Mouse (Mus musculus) layer of hippocampus, adult 8-10 months (tissue): Measurements from ENCODE around the gene Olfr344. TPM values are rescaled to one million over a fixed set of nuclear protein-coding genes. Genes with fewer than 3 reads are reported as not detected.

Source experiments
- DNase-seq, 2 experiments: peaks; one replicate each; pipeline ENCODE4 v3.0.0; 2022; ENCODE audit warnings: low spot score in 2 of 2
- total RNA-seq, 4 experiments: library from RNA; stranded (reverse); gene quantifications; 2 replicates each; pipeline ENCODE4 v1.2.4; 2022

Olfr344 gene
- total RNA-seq: under 1 TPM in 2 of 4 experiments, not detected in 2; 0.06 to 0.07 TPM

- DNase-seq: no peak
These were observed at the start of gene Olfr344 for GRCm38 (mm10) chr2:36566362-36566761. TSS of gene Olfr344 (plus strand) at chr2:36566662.

- DNase-seq: no peak
These were observed 41.8 kb upstream of the Olfr344 start, which contains the start of gene Olfr342 for GRCm38 (mm10) chr2:36524698-36525097. TSS of gene Olfr342 (plus strand) at chr2:36524998.

- no peak for DNase-seq
These were observed 1.3 kb upstream of the Olfr344 start for GRCm38 (mm10) chr2:36565156-36565555.

GRCm38 (mm10) chr2:36567022-36567421, 560 bp downstream of the Olfr344 start:
- DNase-seq: no peak

- no peak for DNase-seq
These were observed 1.4 kb downstream of the Olfr344 start for GRCm38 (mm10) chr2:36567845-36568244.

Other genes with a start within 250 kb of the Olfr344 start
- under 1 TPM in 3 of 4 experiments, not detected in 1; 0.07 to 0.12 (median 0.08) TPM for gene Olfr338, start 193.1 kb upstream of the Olfr344 start, total RNA-seq
- gene Olfr339, start 147.7 kb upstream of the Olfr344 start, total RNA-seq: not detected
- not detected for gene Olfr340, start 114.1 kb upstream of the Olfr344 start, total RNA-seq
- gene Olfr341, start 84.2 kb upstream of the Olfr344 start, total RNA-seq: not detected
- gene Olfr342, start 41.7 kb upstream of the Olfr344 start, total RNA-seq: not detected
- not detected for gene Olfr345, start 73.4 kb downstream of the Olfr344 start, total RNA-seq
- not detected for gene Olfr346, start 119.1 kb downstream of the Olfr344 start, total RNA-seq
- not detected for gene Olfr347, start 165.2 kb downstream of the Olfr344 start, total RNA-seq
- gene Olfr348, start 217.6 kb downstream of the Olfr344 start, total RNA-seq: not detected
- gene Olfr50, start 223.9 kb downstream of the Olfr344 start, total RNA-seq: not detected